ENCODE assay signal across 9 mouse cellular contexts in the genomic region with DNA sequence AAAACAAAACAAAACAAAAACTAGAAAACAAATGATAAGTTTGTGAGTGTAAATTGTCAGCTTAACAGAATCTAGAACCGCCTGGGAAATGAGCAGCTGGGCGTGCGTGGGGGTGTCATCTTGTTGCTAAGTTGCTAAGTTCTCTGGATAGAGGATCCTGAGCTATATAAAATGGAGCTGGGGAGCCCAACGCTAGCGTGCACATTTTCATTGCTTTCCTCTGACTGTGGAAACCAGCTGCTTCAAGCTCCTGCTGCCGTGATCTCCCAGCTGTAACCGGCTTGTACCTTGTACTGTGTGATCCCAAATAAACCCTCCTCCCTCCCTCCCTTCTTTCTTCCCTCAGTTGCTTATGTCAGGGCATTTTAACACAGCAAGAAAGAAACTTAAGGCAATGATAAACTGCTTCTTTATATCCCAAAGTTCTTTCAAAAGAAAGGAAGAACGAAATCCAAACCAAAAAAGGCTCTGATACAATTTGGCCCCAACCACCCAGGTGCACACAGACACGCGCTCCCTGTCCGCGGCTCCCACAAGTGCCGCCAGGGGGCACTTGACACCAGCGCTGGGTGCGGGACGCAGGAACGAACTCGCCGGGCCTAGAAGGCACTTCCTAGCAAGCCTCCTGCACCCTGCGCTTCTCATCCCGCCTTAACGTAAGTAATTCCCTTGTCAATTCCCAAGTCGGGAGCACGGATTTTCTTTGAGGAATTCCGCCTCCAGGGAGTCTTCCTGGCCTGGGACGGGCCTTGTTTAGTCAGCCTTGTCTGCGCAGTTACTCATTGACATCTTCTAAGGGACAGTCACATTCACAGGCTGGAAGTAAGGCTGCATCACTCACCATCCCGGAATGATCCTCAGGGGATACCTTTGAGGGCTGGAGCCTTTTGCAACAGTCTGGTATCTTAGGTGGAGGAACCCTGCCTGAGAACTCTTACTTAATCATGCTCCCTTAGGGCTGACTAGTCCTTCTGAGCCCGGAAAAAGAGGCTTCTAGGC. TPM values are rescaled to one million over a fixed set of nuclear protein-coding genes. Genes with fewer than 3 reads are reported as not detected.
DNase-seq lines count a peak whose midpoint lies in the region; ATAC-seq and TF ChIP-seq lines count a peak whose summit lies in the region.
"Had no signal": no experiment of that assay in that cellular context is flagged by ENCODE, and none has a peak within 500 bp of the region (broad histone marks: within the 10 kb centered on the region; RNA-seq: fewer than 3 reads in every experiment).

No protein-coding gene starts in this region.

- DNase-seq in 416B (ENCODE audit: low read depth) (peak; percentile 63), adipocyte (ENCODE audit: low spot score) (peak; percentile 47)
- DNase-seq in heart, embryonic 10.5 days (ENCODE audit: low spot score), result peak; percentile 86
- peak; percentile 91 for DNase-seq in kidney, postnatal 10 days
- peak; percentile 63 for DNase-seq in ovary, postnatal 10 days (ENCODE audit: low spot score)
- peak; percentile 48 to 53 for DNase-seq in thymus, adult 18-20 months

- ATAC-seq in liver, embryonic 15.5 days (ENCODE audit: insufficient read depth), result 0 out of 2 replicates have a peak, but pooled peaks have one; percentile 18

- no peaks in the 10 kb centered on the region for H3K9me3 ChIP-seq in heart, embryonic 10.5 days
- no peaks in the 10 kb centered on the region for H3K9me3 ChIP-seq in liver, embryonic 15.5 days (replicated peaks)
- H3K9me3 ChIP-seq: embryonic facial prominence, embryonic 15.5 days had no signal

- peaks cover 3% of the 10 kb centered on the region; the same call in 1 of the 2 replicates for H3K4me1 ChIP-seq in cortical plate, adult 2 months (ENCODE audit: control insufficient read depth, insufficient read depth, low read length)
- H3K4me1 ChIP-seq in heart, embryonic 10.5 days, result peaks cover 17% of the 10 kb centered on the region
- no peaks in the 10 kb centered on the region for H3K4me1 ChIP-seq in liver, embryonic 15.5 days (replicated peaks)
- H3K4me1 ChIP-seq: embryonic facial prominence, embryonic 15.5 days had no signal

- H3K4me3 ChIP-seq in cortical plate, adult 2 months (ENCODE audit: insufficient read depth, low read length), result no peak overlapping the region
- no peak overlapping the region for H3K4me3 ChIP-seq in heart, embryonic 10.5 days
- no peak overlapping the region for H3K4me3 ChIP-seq in liver, embryonic 15.5 days (replicated peaks)
- H3K4me3 ChIP-seq: embryonic facial prominence, embryonic 15.5 days had no signal

- H3K27ac ChIP-seq in cortical plate, adult 2 months (ENCODE audit: insufficient read depth, low read length), result no peak overlapping the region
- H3K27ac ChIP-seq in heart, embryonic 10.5 days, result no peak overlapping the region
- H3K27ac ChIP-seq in liver, embryonic 15.5 days (replicated peaks), result no peak overlapping the region
- H3K27ac ChIP-seq: embryonic facial prominence, embryonic 15.5 days had no signal

- TF ChIP-seq POLR2A in cortical plate, adult 2 months (IDR thresholded peaks at IDR 0.05; ENCODE audit: extremely low read depth, insufficient read depth, low read length), result no peak

- H3K4me2 ChIP-seq in liver, embryonic 15.5 days, result peak overlapping the region; percentile 19; the same call in 1 of the 2 replicates
- H3K4me2 ChIP-seq: embryonic facial prominence, embryonic 15.5 days had no signal

- WGBS in heart, embryonic 10.5 days, result 17% methylated on average over 29 of the region's 29 CpGs
- WGBS in liver, embryonic 15.5 days (ENCODE audit: insufficient replicate concordance), result 17% methylated on average over 29 of the region's 29 CpGs

- TF ChIP-seq CTCF in cortical plate, adult 2 months (IDR thresholded peaks at IDR 0.05; ENCODE audit: extremely low read depth, insufficient read depth, low read length), result peak; percentile 72

- H3K36me3 ChIP-seq in heart, embryonic 10.5 days, result no peaks in the 10 kb centered on the region
- no peaks in the 10 kb centered on the region for H3K36me3 ChIP-seq in liver, embryonic 15.5 days (replicated peaks)
- H3K36me3 ChIP-seq: embryonic facial prominence, embryonic 15.5 days had no signal

- H3K9ac ChIP-seq in liver, embryonic 15.5 days, result no peak overlapping the region
- H3K9ac ChIP-seq: embryonic facial prominence, embryonic 15.5 days had no signal

- peaks cover 35% of the 10 kb centered on the region for H3K27me3 ChIP-seq in heart, embryonic 10.5 days (ENCODE audit: insufficient read depth, poor library complexity, severe bottlenecking)
- H3K27me3 ChIP-seq in liver, embryonic 15.5 days, result no peaks in the 10 kb centered on the region
- H3K27me3 ChIP-seq: embryonic facial prominence, embryonic 15.5 days had no signal

RNA-seq across cellular contexts. Expression of a gene that starts 12.9 kb away (rescaled TPM):
- polyA plus RNA-seq in cortical plate, adult 2 months (2012; rRNA removed), result 69.1 and 69.7 TPM in 2 replicates
- 3.9 and 6.4 TPM in 2 replicates for polyA plus RNA-seq in heart, embryonic 10.5 days (2016; fragmentation: Nextera tagmentation; extraction: Ambion mirVana)
- polyA plus RNA-seq in liver, embryonic 15.5 days (2015; fragmentation: Nextera tagmentation; extraction: Ambion mirVana), result 2.0 and 3.9 TPM in 2 replicates

RNA-seq across cellular contexts. Expression of a gene that starts 15.7 kb away (rescaled TPM):
- 0.19 TPM in 2 replicates for polyA plus RNA-seq in cortical plate, adult 2 months (2012; rRNA removed)
- polyA plus RNA-seq in heart, embryonic 10.5 days (2016; fragmentation: Nextera tagmentation; extraction: Ambion mirVana), result 0.24 TPM in 1 of 2 replicates, not detected in the other
- polyA plus RNA-seq in liver, embryonic 15.5 days (2015; fragmentation: Nextera tagmentation; extraction: Ambion mirVana), result not detected in 2 replicates

RNA-seq across cellular contexts. Expression of a gene that starts 27.5 kb away (rescaled TPM):
- 14.2 and 17.6 TPM in 2 replicates for polyA plus RNA-seq in cortical plate, adult 2 months (2012; rRNA removed)
- polyA plus RNA-seq in heart, embryonic 10.5 days (2016; fragmentation: Nextera tagmentation; extraction: Ambion mirVana), result 18.0 and 22.6 TPM in 2 replicates
- polyA plus RNA-seq in liver, embryonic 15.5 days (2015; fragmentation: Nextera tagmentation; extraction: Ambion mirVana), result 6.0 and 7.5 TPM in 2 replicates
